Mouse (Mus musculus): ENCODE data around the gene B4gat1. TPM values are rescaled to one million over a fixed set of nuclear protein-coding genes. Genes with fewer than 3 reads are reported as not detected.
A peak's percentile ranks its signal among the peaks of the same experiment; 100 is the strongest.

B4gat1 gene
- polyA plus RNA-seq, 1 experiment from 2014 or later: 47.2 TPM

DNA sequence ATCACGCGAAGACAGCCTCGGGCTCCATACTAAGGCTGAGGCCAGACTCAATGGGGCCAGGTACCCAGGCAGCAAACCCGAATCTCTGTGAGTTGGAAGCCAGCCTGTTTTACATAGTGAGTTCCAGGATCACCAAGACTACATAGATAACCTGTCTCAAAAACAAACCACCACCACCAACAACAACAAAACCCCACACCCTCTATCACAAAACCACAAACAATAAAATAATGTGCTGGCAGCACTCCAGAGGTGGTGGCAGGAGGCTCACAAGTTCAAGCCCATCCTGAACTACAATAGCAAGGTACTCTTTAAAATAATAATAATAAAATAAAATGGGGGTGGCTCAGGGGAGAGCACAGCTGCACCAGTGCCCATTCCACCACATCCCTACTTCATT is 2.0 kb upstream of the B4gat1 start:
- Histone ChIP-seq H3K4me3 (replicated peaks) (no peak overlapping the region), H3K36me3 (peaks cover 6% of the 10 kb centered on the region), H3K4me2 (replicated peaks) (no peak overlapping the region), H3K9me3 (replicated peaks) (no peaks in the 10 kb centered on the region), H3K9ac (no peak overlapping the region), H3K27me3 (no peaks in the 10 kb centered on the region), H3K27ac (replicated peaks) (no peak overlapping the region), H3K4me1 (peaks cover 27% of the 10 kb centered on the region)
- WGBS: 68% methylated on average over 4 of the region's 4 CpGs
- ATAC-seq (ENCODE audit: insufficient number of reproducible peaks, low FRiP score, low TSS enrichment, low read depth): no peak

DNA sequence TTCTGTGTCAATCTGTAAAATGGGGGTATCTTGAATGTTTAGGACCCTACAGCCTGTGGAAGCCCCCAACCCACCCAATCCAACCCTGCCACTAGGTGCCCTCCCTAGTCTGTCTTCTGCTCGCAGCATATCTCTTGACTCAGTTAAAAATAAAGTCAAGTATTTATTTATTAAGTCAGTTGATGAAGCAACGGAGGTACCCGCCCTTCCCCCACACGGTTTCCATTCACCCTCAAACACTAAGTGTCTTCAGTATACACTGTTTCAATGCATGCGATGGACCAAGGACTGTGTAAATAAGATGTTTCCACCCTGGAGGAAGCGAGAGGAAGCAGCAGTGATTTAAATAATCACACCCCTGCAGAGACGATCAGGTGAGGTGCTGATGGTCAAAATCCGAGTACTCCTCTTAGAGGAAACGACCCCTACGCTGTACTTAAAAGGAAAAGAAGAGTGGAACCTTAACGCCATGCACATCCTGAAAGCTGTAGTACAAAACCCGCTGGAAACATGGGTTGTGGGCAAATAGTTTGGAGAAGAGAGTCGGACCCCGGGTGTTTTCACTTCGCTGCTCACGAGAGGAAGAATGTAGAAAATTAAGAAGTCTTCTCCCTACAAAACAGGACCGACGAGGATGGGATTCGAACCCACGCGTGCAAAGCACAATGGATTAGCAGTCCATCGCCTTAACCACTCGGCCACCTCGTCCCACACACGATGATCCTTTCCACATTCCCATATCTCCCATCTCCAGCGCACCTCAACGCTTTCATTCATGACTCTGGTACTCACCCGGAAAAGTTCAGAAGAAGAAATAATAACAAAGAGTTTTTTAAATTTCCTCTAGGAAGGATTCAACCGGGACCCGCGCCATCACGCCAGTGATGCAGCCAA is 701 bp upstream of the B4gat1 start:
- Histone ChIP-seq H3K9me3 (replicated peaks) (no peaks in the 10 kb centered on the region), H3K4me2 (replicated peaks) (peak overlapping the region; percentile 95), H3K9ac (peak overlapping the region; percentile 98), H3K4me1 (peaks cover 39% of the 10 kb centered on the region), H3K27me3 (no peaks in the 10 kb centered on the region), H3K4me3 (replicated peaks) (peak overlapping the region; percentile 71), H3K27ac (replicated peaks) (peak overlapping the region; percentile 85), H3K36me3 (0 out of 2 replicates have a peak, but pooled peaks cover 3% of the 10 kb centered on the region)
- 4% methylated on average over 32 of the region's 32 CpGs for WGBS
- peak; percentile 41; the same call in 1 of the 2 replicates for ATAC-seq (ENCODE audit: insufficient number of reproducible peaks, low FRiP score, low TSS enrichment, low read depth)

DNA sequence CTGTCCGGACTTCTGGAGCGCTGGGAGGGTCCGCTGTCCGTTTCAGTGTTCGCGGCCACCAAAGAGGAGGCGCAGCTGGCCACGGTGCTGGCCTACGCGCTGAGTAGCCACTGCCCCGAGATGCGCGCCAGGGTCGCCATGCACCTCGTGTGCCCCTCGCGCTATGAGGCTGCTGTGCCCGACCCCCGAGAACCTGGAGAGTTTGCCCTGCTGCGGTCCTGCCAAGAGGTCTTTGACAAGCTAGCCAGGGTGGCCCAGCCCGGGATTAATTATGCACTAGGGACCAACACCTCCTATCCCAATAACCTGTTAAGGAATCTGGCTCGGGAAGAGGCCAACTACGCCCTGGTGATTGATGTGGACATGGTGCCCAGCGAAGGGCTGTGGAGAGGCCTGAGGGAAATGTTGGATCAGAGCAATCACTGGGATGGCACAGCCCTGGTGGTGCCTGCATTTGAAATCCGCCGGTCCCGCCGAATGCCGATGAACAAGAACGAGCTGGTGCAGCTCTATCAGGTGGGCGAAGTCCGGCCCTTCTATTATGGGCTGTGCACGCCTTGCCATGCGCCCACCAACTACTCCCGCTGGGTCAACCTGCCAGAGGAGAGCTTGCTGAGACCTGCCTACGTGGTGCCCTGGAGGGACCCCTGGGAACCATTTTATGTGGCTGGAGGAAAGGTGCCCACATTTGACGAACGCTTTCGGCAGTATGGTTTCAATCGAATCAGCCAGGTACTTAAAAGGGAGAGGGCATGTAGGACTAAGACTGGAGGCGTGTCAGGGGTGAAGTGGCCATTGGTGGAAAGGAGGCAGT is 882 bp downstream of the B4gat1 start:
- ATAC-seq (ENCODE audit: insufficient number of reproducible peaks, low FRiP score, low TSS enrichment, low read depth): peak; percentile 7; the same call in 1 of the 2 replicates

DNA sequence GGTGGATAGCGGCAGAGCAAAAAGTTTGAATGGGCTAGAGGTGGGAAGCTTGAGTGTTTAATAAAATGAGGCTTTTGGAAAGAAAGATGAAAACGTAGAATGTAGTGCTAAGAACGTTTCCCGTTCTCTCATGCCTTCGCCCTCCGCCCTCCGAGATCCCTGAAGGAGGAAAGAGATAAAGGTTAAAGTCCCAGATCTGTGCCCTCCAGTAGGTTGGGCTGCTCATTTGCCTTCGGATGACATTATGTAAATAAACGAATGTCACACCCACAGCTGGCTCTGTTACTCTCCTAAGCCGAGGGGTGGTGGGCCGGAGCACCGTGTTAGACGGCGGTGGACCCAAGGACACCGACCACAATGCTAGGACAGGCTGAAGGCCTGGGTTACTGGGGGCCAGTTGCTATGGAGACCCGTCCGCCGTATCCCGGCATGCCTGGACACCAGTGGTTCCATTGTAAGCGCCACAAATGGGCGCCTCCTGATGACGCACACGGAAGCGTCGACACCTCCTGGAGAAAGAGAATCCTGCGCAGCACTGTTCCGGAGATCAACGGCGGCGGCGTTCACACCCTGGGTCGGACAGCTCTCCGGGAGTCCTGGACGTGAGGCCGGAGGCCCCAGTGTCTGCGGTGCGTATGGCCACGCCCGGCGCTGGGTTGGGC is 2.4 kb downstream of the B4gat1 start, which contains the start of gene Brms1:
Gene Brms1 (plus strand): TSS at position 493 of the 662 bp plus-strand sequence.
- Histone ChIP-seq H3K9ac (peak within 1 kb of the TSS; percentile 64), H3K36me3 (peaks cover 12% of the 10 kb centered on the region; the same call in 1 of the 2 replicates), H3K4me1 (peaks cover 39% of the 10 kb centered on the region), H3K9me3 (replicated peaks) (no peaks in the 10 kb centered on the region), H3K4me3 (replicated peaks) (peak within 1 kb of the TSS; percentile 71), H3K27ac (replicated peaks) (peak within 1 kb of the TSS; percentile 59), H3K27me3 (no peaks in the 10 kb centered on the region), H3K4me2 (replicated peaks) (peak within 1 kb of the TSS; percentile 95)
- 6% methylated on average over 40 of the region's 40 CpGs for WGBS
- ATAC-seq (ENCODE audit: insufficient number of reproducible peaks, low FRiP score, low TSS enrichment, low read depth): peak; percentile 68

More for the DNA sequence above, 882 bp downstream of the B4gat1 start:
- no peaks in the 10 kb centered on the region for H3K9me3 ChIP-seq (replicated peaks)
- WGBS: 10% methylated on average over 41 of the region's 41 CpGs
- H3K27me3 ChIP-seq: no peaks in the 10 kb centered on the region
- H3K36me3 ChIP-seq: 0 out of 2 replicates have a peak, but pooled peaks cover 8% of the 10 kb centered on the region
- peak overlapping the region; percentile 85 for H3K27ac ChIP-seq (replicated peaks)
- peaks cover 39% of the 10 kb centered on the region for H3K4me1 ChIP-seq
- H3K4me2 ChIP-seq (replicated peaks): peak overlapping the region; percentile 95
- H3K9ac ChIP-seq: peak overlapping the region; percentile 98
- H3K4me3 ChIP-seq (replicated peaks): peak overlapping the region; percentile 71

DNA sequence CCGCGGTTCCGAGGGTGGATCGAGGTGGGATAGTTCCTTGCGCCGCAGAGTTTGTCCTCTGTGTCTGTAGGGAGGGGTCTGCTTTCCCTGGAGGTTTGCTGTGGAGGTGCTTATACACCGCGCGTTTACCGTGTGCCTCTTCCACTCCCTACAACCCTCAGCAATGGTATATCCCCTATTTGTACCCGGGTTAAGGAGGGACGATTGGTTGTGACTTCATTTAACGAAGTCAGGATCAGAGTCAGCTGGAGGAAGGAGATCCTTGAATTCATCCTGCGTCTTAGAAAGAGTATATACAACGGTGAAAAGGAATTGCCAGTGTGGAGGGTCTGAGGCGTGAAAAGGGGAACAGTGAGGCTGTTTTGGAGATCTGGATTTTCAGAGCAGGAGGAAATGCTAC is 3.0 kb downstream of the B4gat1 start:
- Histone ChIP-seq H3K4me3 (replicated peaks) (peak overlapping the region; percentile 71), H3K4me1 (peaks cover 39% of the 10 kb centered on the region), H3K9ac (peak overlapping the region; percentile 64), H3K9me3 (replicated peaks) (no peaks in the 10 kb centered on the region), H3K36me3 (peaks cover 18% of the 10 kb centered on the region), H3K27me3 (no peaks in the 10 kb centered on the region), H3K4me2 (replicated peaks) (peak overlapping the region; percentile 95), H3K27ac (replicated peaks) (peak overlapping the region; percentile 59)
- ATAC-seq (ENCODE audit: insufficient number of reproducible peaks, low FRiP score, low TSS enrichment, low read depth): peak; percentile 4; the same call in 1 of the 2 replicates
- 2% methylated on average over 16 of the region's 16 CpGs for WGBS

DNA sequence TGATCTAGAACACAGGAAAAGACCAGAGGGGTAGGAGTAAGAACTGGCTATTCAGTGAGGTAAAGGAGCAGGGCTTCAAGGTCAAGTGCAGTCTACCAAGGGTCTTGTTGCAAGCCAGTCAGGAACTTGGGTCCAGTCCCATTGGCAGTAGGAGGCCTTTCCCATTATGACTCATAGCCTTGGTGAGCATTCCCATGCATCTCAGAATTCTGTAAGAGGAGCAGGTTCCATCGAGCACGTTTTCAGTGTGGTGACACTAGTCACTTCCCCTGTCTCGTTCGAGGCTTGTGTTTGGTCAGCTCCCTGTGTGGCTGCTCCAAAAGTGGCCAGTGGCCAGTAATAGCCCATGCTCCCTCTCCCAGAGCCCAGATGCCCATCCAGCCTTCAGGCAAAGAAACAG is 6.9 kb downstream of the B4gat1 start:
- 80% methylated on average over 4 of the region's 4 CpGs for WGBS
- Histone ChIP-seq H3K27ac (replicated peaks) (no peak overlapping the region), H3K4me3 (replicated peaks) (no peak overlapping the region), H3K9ac (no peak overlapping the region), H3K9me3 (replicated peaks) (no peaks in the 10 kb centered on the region), H3K27me3 (no peaks in the 10 kb centered on the region; the same call in 1 of the 2 replicates), H3K4me2 (replicated peaks) (no peak overlapping the region), H3K4me1 (peaks cover 27% of the 10 kb centered on the region), H3K36me3 (peaks cover 47% of the 10 kb centered on the region)
- ATAC-seq (ENCODE audit: insufficient number of reproducible peaks, low FRiP score, low TSS enrichment, low read depth): no peak

DNA sequence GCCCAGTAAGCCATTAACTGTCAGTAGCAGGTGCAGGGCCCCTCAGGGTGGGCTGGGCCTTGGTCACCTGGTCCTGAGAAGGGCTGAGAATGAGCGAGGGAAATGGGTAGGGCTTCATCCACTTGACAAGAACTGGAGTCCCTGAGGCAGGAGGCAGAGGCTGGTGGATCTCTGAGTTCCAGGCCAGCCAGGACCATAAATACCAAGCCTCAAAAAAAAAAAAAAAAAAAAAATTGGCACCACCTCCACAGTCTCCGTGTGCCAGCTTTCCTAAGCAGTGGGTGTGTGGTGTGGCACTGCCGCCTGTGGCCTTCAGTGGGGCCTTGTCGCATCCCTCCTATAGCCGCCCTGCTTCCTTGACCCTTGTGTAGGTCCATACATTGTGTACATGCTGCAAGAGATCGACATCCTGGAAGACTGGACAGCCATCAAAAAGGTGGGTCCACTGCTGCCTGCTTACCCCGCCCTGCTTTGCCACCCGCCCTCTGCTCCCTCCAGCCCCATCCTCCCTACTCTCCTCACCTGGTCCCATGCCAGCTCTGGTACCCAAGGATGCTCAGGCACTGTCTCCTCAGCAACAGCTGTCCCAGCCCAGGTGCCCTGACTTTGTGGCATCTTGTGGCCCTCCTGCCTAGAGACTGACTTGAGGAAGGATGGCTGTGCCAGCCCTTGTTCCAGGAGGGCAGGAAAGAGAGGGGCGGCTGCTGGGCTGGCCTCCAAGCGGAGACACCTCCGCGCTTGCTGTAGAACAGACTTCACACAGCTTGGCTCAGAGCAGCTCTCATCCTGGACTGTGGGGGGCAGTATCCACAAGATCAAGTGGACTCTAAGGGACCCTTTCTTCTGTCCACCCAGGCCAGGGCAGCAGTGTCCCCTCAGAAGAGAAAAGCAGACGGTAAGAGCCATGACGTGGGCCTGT is 9.8 kb downstream of the B4gat1 start:
- H3K9ac ChIP-seq: no peak overlapping the region
- H3K36me3 ChIP-seq: peaks cover 41% of the 10 kb centered on the region
- peaks cover 28% of the 10 kb centered on the region for H3K27me3 ChIP-seq
- peaks cover 32% of the 10 kb centered on the region for H3K4me1 ChIP-seq
- H3K4me3 ChIP-seq (replicated peaks): no peak overlapping the region
- 85% methylated on average over 14 of the region's 14 CpGs for WGBS
- H3K27ac ChIP-seq (replicated peaks): no peak overlapping the region
- ATAC-seq (ENCODE audit: insufficient number of reproducible peaks, low FRiP score, low TSS enrichment, low read depth): no peak
- no peak overlapping the region for H3K4me2 ChIP-seq (replicated peaks)
- H3K9me3 ChIP-seq (replicated peaks): no peaks in the 10 kb centered on the region

DNA sequence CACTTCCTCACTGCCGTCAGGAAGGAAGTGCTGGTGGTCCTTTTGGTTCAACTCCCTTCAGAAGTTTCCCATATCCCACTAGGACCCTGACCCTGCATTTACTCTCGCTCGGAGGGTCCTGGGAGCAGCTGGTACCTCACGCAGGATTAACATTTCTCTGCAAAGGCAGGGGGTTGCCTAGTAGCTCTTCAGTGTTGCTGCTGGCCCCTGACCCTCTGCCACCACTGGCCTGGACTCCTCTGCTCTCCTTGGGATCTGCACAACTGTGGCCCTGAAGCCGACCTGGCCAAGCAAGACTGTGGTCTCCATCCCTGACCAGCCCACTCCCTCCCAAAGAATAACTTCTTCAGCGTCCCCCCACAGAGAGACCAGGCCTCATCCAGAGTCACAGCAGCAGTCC is 10.7 kb downstream of the B4gat1 start:
- Histone ChIP-seq H3K9ac (no peak overlapping the region), H3K36me3 (peaks cover 39% of the 10 kb centered on the region), H3K4me1 (peaks cover 32% of the 10 kb centered on the region), H3K9me3 (replicated peaks) (no peaks in the 10 kb centered on the region), H3K4me2 (replicated peaks) (no peak overlapping the region), H3K27ac (replicated peaks) (no peak overlapping the region), H3K27me3 (peaks cover 31% of the 10 kb centered on the region), H3K4me3 (replicated peaks) (no peak overlapping the region)
- WGBS: 66% methylated on average over 6 of the region's 6 CpGs
- no peak for ATAC-seq (ENCODE audit: insufficient number of reproducible peaks, low FRiP score, low TSS enrichment, low read depth)

DNA sequence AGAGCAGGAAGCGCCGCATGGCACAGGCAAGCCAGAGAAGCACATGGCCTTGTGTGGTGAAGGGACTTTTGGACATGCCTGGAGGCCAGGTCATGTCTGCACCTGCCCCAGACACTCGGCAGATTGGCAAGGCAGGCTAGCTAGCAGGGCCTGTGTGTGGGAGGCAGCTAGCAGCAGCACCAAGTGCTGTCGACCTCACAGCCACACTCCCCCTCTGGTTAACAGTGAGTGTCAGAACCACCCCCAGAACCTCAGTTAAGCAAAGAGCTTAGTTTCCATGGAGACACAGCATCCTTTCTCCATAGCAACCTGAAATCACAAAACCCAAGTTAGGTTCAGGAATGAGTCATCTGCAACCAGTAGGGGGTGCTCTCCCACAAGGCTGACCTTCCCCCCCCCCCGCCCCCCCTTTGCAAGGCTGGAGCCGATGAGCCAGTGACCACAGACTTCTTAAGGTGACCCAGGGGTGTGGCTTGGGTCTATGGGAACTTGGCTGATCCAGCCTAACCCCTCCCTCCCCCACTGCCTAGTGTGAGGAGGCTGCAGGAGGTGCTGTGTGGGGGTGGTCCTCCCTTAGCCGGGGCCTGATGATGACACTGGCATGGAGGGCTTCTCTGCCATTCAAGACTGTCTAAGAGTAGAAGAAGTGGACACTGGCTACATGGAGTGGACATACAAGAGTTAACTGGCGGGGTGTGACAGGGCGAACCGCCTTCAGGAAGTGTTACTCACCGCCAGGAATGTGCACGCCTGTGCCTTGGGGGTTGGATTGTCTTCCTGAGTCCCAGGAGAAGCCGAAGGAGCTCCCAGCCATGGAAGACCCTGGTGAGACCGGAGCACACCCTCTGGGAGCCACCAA is 11.7 kb downstream of the B4gat1 start, which contains the start of gene Rin1:
Gene Rin1 (plus strand): TSS at position 435 of the 859 bp plus-strand sequence.
- Histone ChIP-seq H3K27me3 (peaks cover 31% of the 10 kb centered on the region), H3K9ac (no peak within 1 kb of the TSS), H3K4me1 (peaks cover 32% of the 10 kb centered on the region), H3K4me3 (replicated peaks) (peak within 1 kb of the TSS; percentile 29), H3K27ac (replicated peaks) (0 out of 2 replicates have a peak within 1 kb of the TSS, but pooled peaks have one; percentile 28), H3K4me2 (replicated peaks) (peak within 1 kb of the TSS; percentile 40), H3K36me3 (peaks cover 39% of the 10 kb centered on the region), H3K9me3 (replicated peaks) (no peaks in the 10 kb centered on the region)
- ATAC-seq (ENCODE audit: insufficient number of reproducible peaks, low FRiP score, low TSS enrichment, low read depth): no peak
- 15% methylated on average over 14 of the region's 14 CpGs for WGBS

All from embryonic facial prominence, embryonic 15.5 days (tissue).